Mouse (Mus musculus) adipocyte (in vitro differentiated cells): ENCODE results near the gene Trex2.
"Not testable (repeated sequence)": the region's sequence is repeated elsewhere in the genome, so short reads cannot be mapped to it uniquely, and the experiment has no call there.

Experiments used
- DNase-seq: peaks from one replicate; pipeline ENCODE4 v3.0.0-alpha.2; 2016; ENCODE audit warnings: low spot score

Gene Trex2

DNA sequence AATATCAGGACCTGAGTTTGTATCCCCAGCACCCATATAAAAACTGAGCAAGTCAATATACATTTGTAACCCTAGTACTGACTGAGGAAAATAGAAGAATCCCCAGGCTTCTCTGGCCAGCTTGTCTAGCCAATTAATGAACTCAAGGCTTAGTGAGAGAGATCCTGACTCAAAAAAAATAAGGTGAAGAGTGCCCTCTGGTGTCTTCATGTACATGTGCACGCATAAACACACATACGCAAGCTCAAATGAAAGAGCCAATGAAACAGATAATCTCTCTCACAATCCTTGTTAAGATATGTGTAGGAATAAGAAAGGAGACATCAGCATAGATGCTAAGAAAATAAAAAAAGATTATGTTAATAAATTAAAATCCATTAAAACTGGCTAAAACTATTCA lies 5.1 kb downstream of the Trex2 start:
- peak; percentile 15 for DNase-seq

DNA sequence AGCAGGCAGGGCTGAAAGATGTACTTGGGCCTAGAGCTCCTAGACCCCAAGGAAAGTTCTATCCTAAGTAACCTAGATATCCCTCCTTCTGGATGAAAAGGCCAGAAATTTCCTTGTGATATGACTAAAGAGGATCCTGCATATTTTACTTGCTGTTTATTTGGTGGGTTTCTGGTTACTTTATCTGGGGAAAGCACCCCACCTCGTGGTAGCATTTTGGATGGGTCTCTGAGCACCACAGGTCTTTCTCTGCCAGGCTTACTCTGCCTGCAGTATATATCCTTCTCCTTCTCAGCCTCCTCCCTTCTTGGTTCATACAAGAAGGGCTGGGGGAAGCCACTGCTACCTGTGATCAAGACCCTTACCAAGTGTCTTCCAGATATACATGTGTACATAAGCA lies 22.4 kb downstream of the Trex2 start:
- no peak for DNase-seq

DNA sequence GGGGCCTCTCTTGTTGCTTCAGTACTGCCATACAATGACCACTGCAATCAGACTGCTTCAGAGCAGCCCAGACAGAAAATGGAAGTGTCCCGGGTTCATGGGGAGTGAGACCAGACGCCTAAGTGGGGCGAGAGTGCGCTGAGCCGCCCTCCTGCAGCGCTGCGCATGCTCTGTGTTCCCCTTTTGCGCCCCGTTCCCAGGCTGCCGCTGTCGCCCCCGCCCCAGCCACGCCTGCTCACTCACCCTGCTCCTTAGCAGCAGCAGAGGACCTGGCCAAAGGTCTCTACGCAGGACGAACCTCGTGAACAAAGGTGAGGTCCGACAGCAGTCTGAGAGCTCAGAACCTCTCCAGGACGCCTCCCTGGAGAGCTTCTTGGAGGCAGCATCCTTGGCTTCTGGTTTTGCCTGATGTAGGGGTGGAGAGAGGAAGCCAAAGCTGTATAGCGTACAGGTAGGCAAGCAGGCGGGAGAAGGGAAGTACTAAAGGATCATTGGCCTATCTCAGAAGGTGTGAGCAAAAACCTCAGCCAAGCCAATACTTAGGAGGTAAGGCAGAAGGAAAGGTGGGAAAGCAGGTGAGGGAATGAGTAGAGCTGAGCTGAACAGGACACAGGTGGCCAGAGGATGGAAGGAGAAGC lies 24.1 kb downstream of the Trex2 start, which contains the start of gene Zfp92:
TSS of gene Zfp92 (plus strand) at position 217 of the 638 bp plus-strand sequence.
- DNase-seq, result no peak

DNA sequence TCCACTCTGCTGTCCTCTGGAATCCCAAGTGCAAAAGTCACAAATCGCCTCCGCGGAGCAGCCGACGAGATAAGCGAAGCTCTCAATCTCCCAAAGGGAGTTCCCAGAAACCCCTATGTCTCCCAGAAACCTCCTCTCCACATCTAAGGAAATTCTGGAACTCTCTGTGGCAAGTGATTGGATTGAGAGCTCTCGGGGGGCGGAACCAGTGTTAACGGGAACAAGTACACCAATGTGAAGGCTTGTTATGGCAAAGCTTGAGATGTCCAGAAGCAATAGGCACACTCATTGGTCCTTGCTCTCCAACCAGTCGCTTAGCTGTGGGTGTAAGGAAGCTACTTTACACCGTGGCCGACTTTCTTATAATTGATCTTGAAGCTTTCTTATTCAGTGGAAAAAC lies 33.5 kb downstream of the Trex2 start:
- no peak for DNase-seq

DNA sequence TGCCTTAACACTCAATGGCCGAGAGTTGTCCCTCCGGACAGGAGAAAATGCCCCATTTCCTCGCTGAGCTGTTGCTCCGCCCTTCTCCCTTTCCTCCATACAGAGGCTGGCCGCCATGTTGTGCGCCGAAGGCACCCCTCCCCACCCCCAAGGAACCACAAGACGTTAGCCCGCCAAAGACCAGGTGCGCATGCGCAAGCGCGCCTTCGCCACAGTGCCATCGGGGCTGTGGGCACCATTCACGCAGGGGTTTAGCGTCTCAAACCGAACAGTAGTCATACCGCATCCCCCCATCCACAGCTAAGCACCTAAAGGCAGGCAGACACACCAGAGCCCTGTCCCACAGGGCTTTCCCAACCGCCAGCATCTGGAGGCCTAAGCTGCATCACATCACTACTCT lies 34.2 kb downstream of the Trex2 start:
- DNase-seq, result no peak

DNA sequence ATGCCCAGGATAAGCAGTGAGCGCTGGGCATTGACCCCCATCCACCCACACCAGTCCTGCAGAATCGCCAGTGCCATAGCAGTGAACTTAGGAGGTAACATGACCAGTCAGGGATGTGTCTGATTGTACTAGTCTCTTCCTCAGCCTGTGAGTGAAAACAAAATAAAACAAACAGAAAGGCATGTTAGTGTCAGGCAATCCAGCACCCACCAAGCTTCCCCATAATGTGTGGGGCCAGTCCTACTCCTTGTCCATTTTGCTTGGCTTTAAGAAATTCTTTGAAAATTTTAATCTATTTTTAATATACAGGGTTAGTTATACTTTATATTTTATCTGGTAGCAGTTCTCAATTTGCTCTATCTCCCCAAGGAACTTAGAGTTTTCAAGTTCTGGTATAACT lies 36.5 kb downstream of the Trex2 start, which contains the start of gene Gm18336:
TSS of gene Gm18336 (minus strand) at position 101 of the 400 bp plus-strand sequence.
- DNase-seq, result not testable (repeated sequence)

DNA sequence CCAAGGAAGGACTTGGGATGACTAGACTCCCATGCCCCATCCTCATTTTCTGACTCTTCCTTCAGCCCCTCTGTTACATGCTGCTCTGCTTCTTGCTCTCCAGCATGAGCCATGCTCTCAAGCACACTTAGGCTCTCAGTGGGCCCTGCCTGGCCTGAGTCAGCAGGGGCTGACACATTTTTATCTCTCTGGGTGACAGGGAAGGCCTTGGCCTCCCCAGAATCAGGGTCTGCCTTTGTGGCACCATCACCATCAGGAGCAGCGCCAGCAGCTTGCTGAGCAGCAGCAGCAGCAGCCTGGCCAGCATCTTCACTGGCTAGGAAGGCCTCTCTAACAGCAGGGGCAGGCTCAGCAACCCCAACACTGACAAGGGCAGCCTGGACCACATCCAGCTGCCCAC lies 38.7 kb downstream of the Trex2 start:
- DNase-seq, result no peak

DNA sequence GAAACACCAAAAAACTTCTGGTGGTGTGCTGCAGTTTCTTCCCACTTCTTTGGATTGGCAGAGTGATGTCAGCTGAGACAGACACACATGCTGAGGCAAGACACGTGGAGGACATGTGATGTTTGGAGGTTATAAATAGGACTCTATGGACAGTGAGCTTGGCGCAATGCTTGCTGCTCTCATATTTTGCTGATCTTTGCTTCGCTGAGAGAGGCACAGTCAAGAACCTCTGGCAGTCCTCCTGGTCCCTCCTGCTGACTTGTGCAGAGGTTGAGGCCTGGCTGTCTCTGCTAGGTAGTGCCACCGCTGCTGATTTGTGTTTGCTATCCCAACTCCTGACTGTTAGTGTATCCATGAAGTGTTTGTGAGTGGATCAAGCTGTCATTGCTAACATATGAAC lies 43.7 kb downstream of the Trex2 start:
- DNase-seq, result peak; percentile 28

DNA sequence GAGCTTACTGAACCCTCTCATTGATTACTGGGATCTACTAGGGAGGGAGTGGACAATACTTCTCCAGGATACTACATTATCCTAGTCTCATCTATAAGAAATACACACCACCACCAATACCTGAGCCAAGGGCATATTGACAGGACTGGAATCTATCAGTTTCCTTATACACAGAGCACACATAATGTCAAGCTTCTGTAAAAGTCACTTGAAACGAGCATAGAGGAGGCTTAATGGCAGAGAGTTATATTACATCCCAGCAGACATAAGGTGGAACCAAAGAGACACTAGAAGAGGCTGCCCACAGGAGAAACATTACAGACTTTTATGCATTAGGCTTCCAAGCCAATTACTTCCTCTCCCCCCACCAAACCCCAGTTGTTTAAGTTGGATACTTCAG lies 50.2 kb downstream of the Trex2 start:
- no peak for DNase-seq

DNA sequence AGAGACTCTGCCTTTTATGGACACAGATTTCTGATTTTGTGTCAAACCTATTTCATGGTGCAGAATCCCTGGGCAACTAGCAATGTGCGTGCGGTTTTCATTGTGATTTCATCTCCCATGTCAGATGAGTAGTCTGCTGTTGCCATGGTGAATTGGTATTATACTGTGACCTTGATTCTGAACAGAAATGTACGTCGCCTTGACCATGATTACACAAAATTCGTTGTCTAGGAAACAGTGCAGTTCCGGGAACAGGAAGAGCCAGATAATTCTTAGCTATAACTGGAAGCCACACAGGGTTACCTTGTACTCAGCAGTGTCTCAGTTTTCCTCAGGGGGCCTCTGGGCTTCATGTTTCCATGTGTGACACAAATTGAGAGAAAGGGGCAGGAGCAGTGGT lies 50.7 kb downstream of the Trex2 start:
- DNase-seq, result no peak
